Mouse (Mus musculus) forebrain, embryonic 14.5 days (tissue): ENCODE data around the gene Mesp2. TPM values are rescaled to one million over a fixed set of nuclear protein-coding genes. Genes with fewer than 3 reads are reported as not detected.
"Not testable (repeated sequence)": the region's sequence is repeated elsewhere in the genome, so short reads cannot be mapped to it uniquely, and the experiment has no call there.

Experiments
- ATAC-seq: fragments of 200-750 bp; cut with Nextera tagmentation; 2 replicates; pipeline ENCODE4 v1.8.0; 2017; ENCODE audit warnings: mild to moderate bottlenecking, moderate library complexity
- DNase-seq: peaks from one replicate; pipeline ENCODE4 v3.0.0-alpha.2; 2015; ENCODE audit warnings: low spot score
- H3K27ac ChIP-seq: fragments of 300-500 bp; sonication (generic); 2 replicates; pipeline ENCODE4 v1.5.1; 2014; ENCODE audit warnings: low read depth, mild to moderate bottlenecking, control low read depth, low read length, moderate library complexity
- H3K27me3 ChIP-seq: fragments of 300-500 bp; sonication (generic); replicated peaks from 2 replicates; pipeline ENCODE4 v1.6.1; 2014; ENCODE audit warnings: low read length, control low read depth, mixed read lengths; ENCODE audit not compliant: control insufficient read depth, insufficient read depth
- H3K36me3 ChIP-seq: fragments of 300-500 bp; sonication (generic); 2 replicates; pipeline ENCODE4 v1.6.1; 2014; ENCODE audit warnings: low read length, control low read depth; ENCODE audit not compliant: control insufficient read depth, insufficient read depth
- H3K4me1 ChIP-seq: fragments of 300-500 bp; sonication (generic); 2 replicates; pipeline ENCODE4 v1.6.1; 2014; ENCODE audit warnings: antibody characterized with exemption, low read length, control low read depth; ENCODE audit not compliant: control insufficient read depth, insufficient read depth
- H3K4me2 ChIP-seq: fragments of 300-500 bp; sonication (generic); 2 replicates; pipeline ENCODE4 v1.6.1; 2014; ENCODE audit warnings: mild to moderate bottlenecking, control low read depth, low read length
- H3K4me3 ChIP-seq: fragments of 300-500 bp; sonication (generic); 2 replicates; pipeline ENCODE4 v1.5.1; 2014; ENCODE audit warnings: low read depth, low read length, control low read depth
- H3K9ac ChIP-seq: fragments of 300-500 bp; sonication (generic); 2 replicates; pipeline ENCODE4 v1.6.1; 2014; ENCODE audit warnings: mild to moderate bottlenecking, low read length, control low read depth, moderate library complexity
- H3K9me3 ChIP-seq: fragments of 300-500 bp; sonication (generic); replicated peaks from 2 replicates; pipeline ENCODE4 v1.6.1; 2016; ENCODE audit warnings: low read length, control low read depth, mixed read lengths; ENCODE audit not compliant: control insufficient read depth
- WGBS: fragments of 180-500 bp; shearing (Covaris S2); extraction: QIAGEN DNeasy Blood & Tissue Kit; methylation state at CpG from one replicate; pipeline ENCODE4 v1.1.7; 2014; 5-methylcytosine and 5-hydroxymethylcytosine counted together
- polyA plus RNA-seq: library from polyadenylated mRNA; unstranded; fragments of >200 nt; fragmentation: Nextera tagmentation; extraction: Ambion mirVana; gene quantifications from 2 replicates; pipeline ENCODE4 v1.2.1, GENCODE M21; 2014

Mesp2 gene
- polyA plus RNA-seq, 1 experiment from 2014 or later = 2.2 TPM

DNA sequence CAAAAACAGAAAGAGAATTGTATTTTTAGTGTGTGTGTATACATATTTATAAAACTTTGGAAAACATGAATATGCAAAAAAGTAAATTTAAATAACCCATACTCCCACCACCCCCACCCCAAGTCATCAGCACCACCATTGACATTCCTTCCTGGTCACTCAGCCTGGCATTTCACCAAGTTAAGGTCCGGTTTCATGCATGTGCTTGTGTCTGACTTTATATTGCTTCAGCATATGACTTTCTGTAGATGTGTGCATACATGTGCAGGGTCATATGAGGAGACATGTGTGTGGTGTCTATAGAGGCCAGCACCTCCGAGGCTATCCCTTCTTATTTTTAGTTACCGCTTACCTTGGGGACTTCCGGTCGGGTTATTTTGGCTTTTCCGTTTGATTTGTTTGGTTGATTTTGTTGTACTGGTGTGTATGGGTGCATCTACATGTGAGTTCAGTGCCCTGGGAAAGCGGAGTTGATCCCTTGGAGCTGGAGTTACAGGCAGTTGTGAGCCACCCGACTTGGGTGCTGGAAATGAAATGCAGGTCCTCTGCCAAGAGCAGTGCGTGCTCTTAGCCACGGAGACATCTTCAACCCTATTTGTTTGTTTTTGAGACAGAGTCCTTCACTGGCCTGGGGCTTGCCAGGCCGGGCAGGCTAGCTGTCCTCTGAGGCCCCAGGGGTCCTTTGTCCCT lies 28.6 kb upstream of the Mesp2 start:
- no peaks in the 10 kb centered on the region for H3K27me3 ChIP-seq
- ATAC-seq (no peak), DNase-seq (no peak)
- H3K9me3 ChIP-seq = no peaks in the 10 kb centered on the region
- H3K4me2 ChIP-seq = no peak overlapping the region
- H3K27ac ChIP-seq = no peak overlapping the region
- H3K36me3 ChIP-seq = no peaks in the 10 kb centered on the region
- H3K4me3 ChIP-seq = no peak overlapping the region
- H3K9ac ChIP-seq = no peak overlapping the region
- WGBS = 83% methylated on average over 11 of the region's 11 CpGs
- H3K4me1 ChIP-seq = no peaks in the 10 kb centered on the region

GRCm38 (mm10) chr7:79782516-79782855 lies 28.0 kb upstream of the Mesp2 start:
- no peaks in the 10 kb centered on the region for H3K9me3 ChIP-seq
- WGBS = 83% methylated on average over 2 of the region's 2 CpGs
- H3K9ac ChIP-seq = no peak overlapping the region
- H3K4me1 ChIP-seq = no peaks in the 10 kb centered on the region
- no peak overlapping the region for H3K27ac ChIP-seq
- H3K4me3 ChIP-seq = no peak overlapping the region
- H3K4me2 ChIP-seq = no peak overlapping the region
- ATAC-seq = no peak
- DNase-seq = no peak
- H3K27me3 ChIP-seq = no peaks in the 10 kb centered on the region
- no peaks in the 10 kb centered on the region for H3K36me3 ChIP-seq

- DNase-seq (peak; percentile 85), ATAC-seq (peak; percentile 57)
- Histone ChIP-seq H3K9ac (no peak overlapping the region), H3K4me1 (no peaks in the 10 kb centered on the region), H3K27me3 (peaks cover 3% of the 10 kb centered on the region), H3K27ac (no peak overlapping the region), H3K36me3 (no peaks in the 10 kb centered on the region), H3K9me3 (no peaks in the 10 kb centered on the region), H3K4me2 (no peak overlapping the region), H3K4me3 (no peak overlapping the region)
- 20% methylated on average over 6 of the region's 6 CpGs for WGBS
Observed at GRCm38 (mm10) chr7:79786295-79786694, 24.2 kb upstream of the Mesp2 start.

- H3K9ac ChIP-seq, H3K4me3 ChIP-seq, H3K4me1 ChIP-seq, H3K36me3 ChIP-seq, H3K27ac ChIP-seq, DNase-seq, H3K9me3 ChIP-seq, H3K4me2 ChIP-seq, ATAC-seq: not testable (repeated sequence)
- 26% methylated on average over 2 of the region's 2 CpGs for WGBS
- peaks cover 26% of the 10 kb centered on the region for H3K27me3 ChIP-seq
Observed at GRCm38 (mm10) chr7:79789812-79790211, 20.7 kb upstream of the Mesp2 start.

GRCm38 (mm10) chr7:79792635-79793421 lies 17.7 kb upstream of the Mesp2 start:
- Histone ChIP-seq H3K27me3 (peaks cover 26% of the 10 kb centered on the region), H3K36me3 (no peaks in the 10 kb centered on the region), H3K9me3 (no peaks in the 10 kb centered on the region), H3K4me3 (peak overlapping the region; percentile 43), H3K4me2 (peak overlapping the region; percentile 78), H3K4me1 (peaks cover 6% of the 10 kb centered on the region), H3K9ac (peak overlapping the region; percentile 54), H3K27ac (no peak overlapping the region)
- ATAC-seq = peak; percentile 63
- 2% methylated on average over 74 of the region's 80 CpGs for WGBS
- DNase-seq = peak; percentile 61

GRCm38 (mm10) chr7:79793688-79794087 lies 16.8 kb upstream of the Mesp2 start, which contains the start of gene Mesp1:
Gene Mesp1 (minus strand): TSS chr7:79793788.
- DNase-seq (no peak), ATAC-seq (no peak)
- WGBS = 72% methylated on average over 6 of the region's 6 CpGs
- H3K4me1 ChIP-seq = peaks cover 6% of the 10 kb centered on the region
- H3K9me3 ChIP-seq = no peaks in the 10 kb centered on the region
- peaks cover 26% of the 10 kb centered on the region for H3K27me3 ChIP-seq
- H3K9ac ChIP-seq = peak within 1 kb of the TSS; percentile 54
- H3K4me2 ChIP-seq = peak within 1 kb of the TSS; percentile 78
- H3K27ac ChIP-seq = no peak within 1 kb of the TSS
- H3K4me3 ChIP-seq = peak within 1 kb of the TSS; percentile 43
- no peaks in the 10 kb centered on the region for H3K36me3 ChIP-seq

DNA sequence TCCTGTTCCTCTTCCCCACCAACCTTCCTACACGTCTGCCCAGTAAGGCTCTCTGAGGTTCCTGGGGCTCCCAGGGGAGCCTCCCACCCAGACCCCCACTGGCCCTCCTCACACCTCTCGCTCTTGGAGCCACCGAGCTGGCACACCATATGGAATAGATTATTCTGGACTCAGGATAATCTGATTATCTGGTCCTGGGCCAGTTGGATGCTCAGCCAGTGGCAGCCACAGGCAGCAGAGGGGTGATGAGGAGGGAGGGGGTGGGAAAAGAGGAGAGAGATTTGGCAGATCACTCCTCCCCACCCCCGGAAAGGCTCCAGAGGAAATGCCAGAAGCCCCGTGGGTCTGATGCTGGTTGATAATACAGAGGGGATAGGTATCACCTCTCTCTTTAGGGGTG lies 11.9 kb upstream of the Mesp2 start:
- Histone ChIP-seq H3K27ac (no peak overlapping the region), H3K4me2 (no peak overlapping the region), H3K4me3 (no peak overlapping the region), H3K9ac (no peak overlapping the region), H3K27me3 (peaks cover 5% of the 10 kb centered on the region; the same call in 1 of the 2 replicates), H3K9me3 (no peaks in the 10 kb centered on the region), H3K36me3 (no peaks in the 10 kb centered on the region), H3K4me1 (no peaks in the 10 kb centered on the region)
- DNase-seq (no peak), ATAC-seq (peak; percentile 12; the same call in 1 of the 2 replicates)
- WGBS = 25% methylated on average over 5 of the region's 5 CpGs

GRCm38 (mm10) chr7:79799048-79799447 lies 11.5 kb upstream of the Mesp2 start:
- Histone ChIP-seq H3K4me2 (no peak overlapping the region), H3K4me1 (no peaks in the 10 kb centered on the region), H3K27ac (no peak overlapping the region), H3K9ac (no peak overlapping the region), H3K36me3 (no peaks in the 10 kb centered on the region), H3K9me3 (no peaks in the 10 kb centered on the region), H3K27me3 (0 out of 2 replicates have a peak, but pooled peaks cover 5% of the 10 kb centered on the region), H3K4me3 (no peak overlapping the region)
- DNase-seq (peak; percentile 77), ATAC-seq (peak; percentile 40; the same call in 1 of the 2 replicates)
- 1% methylated on average over 8 of the region's 8 CpGs for WGBS

- DNase-seq = no peak
- ATAC-seq = no peak
- Histone ChIP-seq H3K27me3 (0 out of 2 replicates have a peak, but pooled peaks cover under 1% of the 10 kb centered on the region), H3K4me2 (no peak overlapping the region), H3K4me3 (no peak overlapping the region), H3K27ac (no peak overlapping the region), H3K4me1 (no peaks in the 10 kb centered on the region), H3K9me3 (no peaks in the 10 kb centered on the region), H3K36me3 (no peaks in the 10 kb centered on the region), H3K9ac (no peak overlapping the region)
- WGBS = 72% methylated on average over 6 of the region's 6 CpGs
Observed at GRCm38 (mm10) chr7:79799506-79799905, 11.0 kb upstream of the Mesp2 start.
